Mouse (Mus musculus): ENCODE results near the gene Marcks. TPM values are rescaled to one million over a fixed set of nuclear protein-coding genes. Genes with fewer than 3 reads are reported as not detected.

Gene Marcks
- total and polyA plus RNA-seq, 3 experiments, result 0.98 TPM; not detected in 2

DNA sequence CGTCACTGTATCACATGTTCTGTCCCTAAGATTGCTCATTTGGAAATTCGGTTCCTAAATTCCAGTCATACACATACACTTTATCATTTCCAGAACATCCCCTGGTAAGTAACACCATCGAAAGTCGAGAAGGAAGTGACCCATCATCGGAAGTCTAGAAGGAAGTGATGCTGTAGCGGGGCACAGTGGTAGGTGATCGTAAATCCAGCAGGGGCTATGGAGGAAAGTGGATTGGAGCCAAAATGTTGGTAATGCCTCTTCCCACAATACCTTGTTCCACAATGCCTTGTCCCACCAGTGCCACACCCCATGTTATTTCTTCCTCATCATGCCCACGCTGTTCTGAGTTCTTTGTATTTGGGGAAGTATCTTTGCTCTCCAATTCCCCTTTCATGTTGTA, 32.4 kb downstream of the Marcks start:
- no peak for ATAC-seq (ENCODE audit: extremely low read depth, insufficient number of reproducible peaks, low FRiP score, poor library complexity, severe bottlenecking)

GRCm38 (mm10) chr10:37102227-37103080, 36.3 kb downstream of the Marcks start:
- no peaks in the 10 kb centered on the region for H3K4me1 ChIP-seq (ENCODE audit: insufficient read depth, low read depth, low read length)
- TF ChIP-seq TAL1 (conservative IDR thresholded peaks at IDR 0.05; ENCODE audit: low read depth, low read length), result no peak
- no peak for TF ChIP-seq GATA1 (IDR thresholded peaks at IDR 0.05; ENCODE audit: borderline replicate concordance, low read length)
- no peak for TF ChIP-seq CTCF (IDR thresholded peaks at IDR 0.05; ENCODE audit: low read depth, low read length)
- no peak for TF ChIP-seq POLR2AphosphoS5 (IDR thresholded peaks at IDR 0.05; ENCODE audit: insufficient replicate concordance, low read depth, low read length)
- no peak for TF ChIP-seq GATA2 (IDR thresholded peaks at IDR 0.05; ENCODE audit: borderline replicate concordance, low read depth, low read length)
- ATAC-seq (ENCODE audit: extremely low read depth, insufficient number of reproducible peaks, low FRiP score, poor library complexity, severe bottlenecking) (no peak), DNase-seq (ENCODE audit: low spot score) (no peak)
- H3K36me3 ChIP-seq (replicated peaks), result no peaks in the 10 kb centered on the region
- H3K9me3 ChIP-seq (replicated peaks), result no peaks in the 10 kb centered on the region
- H3K4me3 ChIP-seq (ENCODE audit: low read depth, low read length), result no peak overlapping the region
- H3K27me3 ChIP-seq (ENCODE audit: insufficient read depth, low read length), result no peaks in the 10 kb centered on the region; the same call in 1 of the 2 replicates

More for the DNA sequence above, 32.4 kb downstream of the Marcks start:
- Histone ChIP-seq H3K27me3 (ENCODE audit: insufficient read depth, low read length) (0 out of 2 replicates have a peak, but pooled peaks cover 2% of the 10 kb centered on the region), H3K4me1 (ENCODE audit: insufficient read depth, low read depth, low read length) (no peaks in the 10 kb centered on the region), H3K4me3 (ENCODE audit: low read depth, low read length) (no peak overlapping the region), H3K36me3 (replicated peaks) (no peaks in the 10 kb centered on the region), H3K9me3 (replicated peaks) (no peaks in the 10 kb centered on the region)
- no peak for DNase-seq (ENCODE audit: low spot score)
- TF ChIP-seq POLR2AphosphoS5 (IDR thresholded peaks at IDR 0.05; ENCODE audit: insufficient replicate concordance, low read depth, low read length) (no peak), GATA2 (IDR thresholded peaks at IDR 0.05; ENCODE audit: borderline replicate concordance, low read depth, low read length) (no peak), GATA1 (IDR thresholded peaks at IDR 0.05; ENCODE audit: borderline replicate concordance, low read length) (no peak), TAL1 (conservative IDR thresholded peaks at IDR 0.05; ENCODE audit: low read depth, low read length) (no peak), CTCF (IDR thresholded peaks at IDR 0.05; ENCODE audit: low read depth, low read length) (no peak)

GRCm38 (mm10) chr10:37101733-37102132, 37.0 kb downstream of the Marcks start:
- ATAC-seq (ENCODE audit: extremely low read depth, insufficient number of reproducible peaks, low FRiP score, poor library complexity, severe bottlenecking), result no peak
- TF ChIP-seq GATA1 (IDR thresholded peaks at IDR 0.05; ENCODE audit: borderline replicate concordance, low read length) (no peak), TAL1 (conservative IDR thresholded peaks at IDR 0.05; ENCODE audit: low read depth, low read length) (no peak), POLR2AphosphoS5 (IDR thresholded peaks at IDR 0.05; ENCODE audit: insufficient replicate concordance, low read depth, low read length) (no peak), GATA2 (IDR thresholded peaks at IDR 0.05; ENCODE audit: borderline replicate concordance, low read depth, low read length) (no peak), CTCF (IDR thresholded peaks at IDR 0.05; ENCODE audit: low read depth, low read length) (no peak)

DNA sequence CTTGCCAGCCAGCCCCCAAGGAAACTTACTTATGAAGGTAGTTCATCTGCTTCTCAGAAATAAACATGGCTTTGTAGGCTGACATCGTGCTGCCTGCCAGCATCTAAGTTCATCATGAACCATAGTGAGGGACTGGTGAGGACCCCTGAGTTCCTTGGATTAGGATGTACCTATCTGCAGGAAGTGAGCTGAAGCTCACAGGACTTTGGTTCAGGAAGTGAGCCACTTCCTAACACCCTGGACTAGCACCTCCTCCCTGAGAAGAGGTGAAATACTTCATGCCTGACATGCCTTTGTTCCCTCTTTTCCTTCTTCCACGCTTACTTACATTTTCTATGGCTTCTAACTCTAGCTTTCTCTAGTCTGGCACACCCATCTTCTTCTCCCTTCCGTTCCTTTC, 42.2 kb downstream of the Marcks start:
- Histone ChIP-seq H3K9me3 (replicated peaks) (no peaks in the 10 kb centered on the region), H3K36me3 (replicated peaks) (no peaks in the 10 kb centered on the region), H3K27me3 (ENCODE audit: insufficient read depth, low read length) (no peaks in the 10 kb centered on the region; the same call in 1 of the 2 replicates), H3K4me1 (ENCODE audit: insufficient read depth, low read depth, low read length) (no peaks in the 10 kb centered on the region), H3K4me3 (ENCODE audit: low read depth, low read length) (no peak overlapping the region)
- ATAC-seq (ENCODE audit: extremely low read depth, insufficient number of reproducible peaks, low FRiP score, poor library complexity, severe bottlenecking), result no peak
- TF ChIP-seq TAL1 (conservative IDR thresholded peaks at IDR 0.05; ENCODE audit: low read depth, low read length), result no peak
- no peak for TF ChIP-seq GATA1 (IDR thresholded peaks at IDR 0.05; ENCODE audit: borderline replicate concordance, low read length)
- no peak for TF ChIP-seq CTCF (IDR thresholded peaks at IDR 0.05; ENCODE audit: low read depth, low read length)
- no peak for TF ChIP-seq POLR2AphosphoS5 (IDR thresholded peaks at IDR 0.05; ENCODE audit: insufficient replicate concordance, low read depth, low read length)
- no peak for TF ChIP-seq GATA2 (IDR thresholded peaks at IDR 0.05; ENCODE audit: borderline replicate concordance, low read depth, low read length)
- no peak for DNase-seq (ENCODE audit: low spot score)

More at GRCm38 (mm10) chr10:37101733-37102132, 37.0 kb downstream of the Marcks start:
- Histone ChIP-seq H3K4me1 (ENCODE audit: insufficient read depth, low read depth, low read length) (no peaks in the 10 kb centered on the region), H3K27me3 (ENCODE audit: insufficient read depth, low read length) (no peaks in the 10 kb centered on the region; the same call in 1 of the 2 replicates), H3K9me3 (replicated peaks) (no peaks in the 10 kb centered on the region), H3K36me3 (replicated peaks) (no peaks in the 10 kb centered on the region), H3K4me3 (ENCODE audit: low read depth, low read length) (no peak overlapping the region)
- no peak for DNase-seq (ENCODE audit: low spot score)

DNA sequence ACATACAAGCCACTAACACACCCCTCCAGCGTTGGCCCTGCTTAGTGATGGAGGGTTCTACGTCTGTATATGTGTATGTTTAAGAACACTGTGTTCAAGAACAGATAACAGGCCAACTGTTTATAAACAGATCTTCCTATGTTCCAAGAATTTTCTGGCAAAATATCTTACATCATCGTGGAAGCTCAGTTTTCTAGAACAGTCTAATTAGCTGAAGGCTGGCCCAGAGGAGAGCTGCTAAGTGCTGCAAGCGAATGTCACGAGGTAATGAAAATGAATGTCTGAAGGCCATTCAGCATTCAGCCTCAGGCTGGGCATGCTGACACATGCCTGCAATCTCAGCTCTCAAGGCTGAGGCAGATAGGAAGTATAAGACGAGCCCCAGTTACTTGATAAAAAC, 42.9 kb downstream of the Marcks start:
- ATAC-seq (ENCODE audit: extremely low read depth, insufficient number of reproducible peaks, low FRiP score, poor library complexity, severe bottlenecking), result no peak
- H3K27me3 ChIP-seq (ENCODE audit: insufficient read depth, low read length), result no peaks in the 10 kb centered on the region; the same call in 1 of the 2 replicates
- no peak overlapping the region for H3K4me3 ChIP-seq (ENCODE audit: low read depth, low read length)
- no peaks in the 10 kb centered on the region for H3K9me3 ChIP-seq (replicated peaks)
- TF ChIP-seq POLR2AphosphoS5 (IDR thresholded peaks at IDR 0.05; ENCODE audit: insufficient replicate concordance, low read depth, low read length) (no peak), GATA2 (IDR thresholded peaks at IDR 0.05; ENCODE audit: borderline replicate concordance, low read depth, low read length) (no peak), TAL1 (conservative IDR thresholded peaks at IDR 0.05; ENCODE audit: low read depth, low read length) (no peak), GATA1 (IDR thresholded peaks at IDR 0.05; ENCODE audit: borderline replicate concordance, low read length) (no peak), CTCF (IDR thresholded peaks at IDR 0.05; ENCODE audit: low read depth, low read length) (no peak)
- H3K36me3 ChIP-seq (replicated peaks), result no peaks in the 10 kb centered on the region
- H3K4me1 ChIP-seq (ENCODE audit: insufficient read depth, low read depth, low read length), result no peaks in the 10 kb centered on the region
- no peak for DNase-seq (ENCODE audit: low spot score)

DNA sequence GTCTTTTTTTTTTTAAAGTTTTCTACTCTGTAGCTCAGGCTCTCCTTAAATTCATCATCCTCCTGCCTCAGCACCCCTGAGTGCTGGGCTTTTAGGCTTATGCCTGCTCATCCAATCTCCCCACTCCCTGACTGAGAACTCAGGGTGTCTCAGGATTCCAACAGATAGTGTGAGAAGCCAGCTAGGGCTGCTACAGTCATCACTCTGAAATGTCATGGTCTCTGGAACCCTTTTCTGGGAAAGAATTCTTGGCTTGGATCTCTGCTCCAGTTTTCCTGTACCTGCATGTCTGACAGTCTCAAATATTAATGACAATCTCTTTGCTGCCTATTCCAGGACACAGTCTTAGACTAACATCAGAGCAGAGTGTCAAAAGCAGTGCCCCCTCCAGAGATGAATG, 45.4 kb downstream of the Marcks start:
- H3K27me3 ChIP-seq (ENCODE audit: insufficient read depth, low read length), result no peaks in the 10 kb centered on the region
- TF ChIP-seq GATA1 (IDR thresholded peaks at IDR 0.05; ENCODE audit: borderline replicate concordance, low read length), result no peak
- TF ChIP-seq POLR2AphosphoS5 (IDR thresholded peaks at IDR 0.05; ENCODE audit: insufficient replicate concordance, low read depth, low read length), result no peak
- no peak for TF ChIP-seq GATA2 (IDR thresholded peaks at IDR 0.05; ENCODE audit: borderline replicate concordance, low read depth, low read length)
- no peak for TF ChIP-seq CTCF (IDR thresholded peaks at IDR 0.05; ENCODE audit: low read depth, low read length)
- TF ChIP-seq TAL1 (conservative IDR thresholded peaks at IDR 0.05; ENCODE audit: low read depth, low read length), result no peak
- ATAC-seq (ENCODE audit: extremely low read depth, insufficient number of reproducible peaks, low FRiP score, poor library complexity, severe bottlenecking) (no peak), DNase-seq (ENCODE audit: low spot score) (no peak)
- no peak overlapping the region for H3K4me3 ChIP-seq (ENCODE audit: low read depth, low read length)
- no peaks in the 10 kb centered on the region for H3K36me3 ChIP-seq (replicated peaks)
- no peaks in the 10 kb centered on the region for H3K9me3 ChIP-seq (replicated peaks)
- H3K4me1 ChIP-seq (ENCODE audit: insufficient read depth, low read depth, low read length), result no peaks in the 10 kb centered on the region

All from G1E (cell line).